In the genomic region with DNA sequence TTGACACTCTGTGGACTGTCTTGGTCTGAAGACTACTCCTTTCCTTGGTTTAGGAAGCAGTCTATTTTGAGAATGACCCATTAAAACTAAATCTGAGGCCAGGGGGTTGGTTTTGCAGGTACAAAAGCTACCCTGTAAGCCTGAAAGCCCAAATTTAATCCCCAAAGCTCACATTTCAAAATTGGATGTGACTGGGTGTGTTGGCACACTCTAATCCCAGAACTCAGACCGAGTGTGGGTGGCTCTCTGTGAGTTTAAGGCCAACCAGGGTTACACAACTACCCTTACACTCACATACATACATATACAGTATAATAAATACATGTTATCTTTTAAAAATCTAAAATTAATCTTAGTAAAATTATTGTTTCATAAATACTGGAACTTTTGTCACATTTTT, we compare ENCODE assay signal across 14 mouse cellular contexts.
A peak's percentile ranks its signal among the peaks of the same experiment; 100 is the strongest.
DNase-seq lines count a peak whose midpoint lies in the region.
"Had no signal": no experiment of that assay in that cellular context is flagged by ENCODE, and none has a peak within 500 bp of the region (broad histone marks: within the 10 kb centered on the region; RNA-seq: fewer than 3 reads in every experiment).

No protein-coding gene starts in this region.

- peak; percentile 90 for DNase-seq in fat pad, adult 2 months (ENCODE audit: extremely low read depth, low read depth, low spot score)
- DNase-seq in gonadal fat pad, adult 2 months (ENCODE audit: low read depth), result peak; percentile 85
- DNase-seq in spleen, adult 12 weeks (ENCODE audit: low spot score), result no peak
- DNase-seq in urinary bladder, adult 2 months (ENCODE audit: low spot score), result no peak
- DNase-seq: adrenal gland, adult 2 months; adrenal gland, adult 8-10 months; adrenal gland, postnatal 10 days; adrenal gland, postnatal 14 days; adrenal gland, postnatal 25 days; adrenal gland, postnatal 36 days; B cell, adult 2 months; cerebellum, adult 11 months; cerebellum, adult 11-12 months; cerebellum, adult 18-20 months had no signal

Comparison
In these comparisons a context has a peak if more than half of its experiments do, and no peak if none do; other contexts are left out.
1. DNase-seq: peak in fat pad, adult 2 months (single experiment) and gonadal fat pad, adult 2 months (single experiment); none in spleen, adult 12 weeks (single experiment) and urinary bladder, adult 2 months (single experiment).